Mouse (Mus musculus) spleen, adult 2 months (tissue): Measurements from ENCODE around the gene Foxo3.

Experiments
- CTCF ChIP-seq: fragments of 200-500 bp; IDR thresholded peaks from 2 replicates; pipeline ENCODE4 v1.5.1; 2011; ENCODE audit warnings: mild to moderate bottlenecking, inconsistent platforms; ENCODE audit not compliant: insufficient read depth, insufficient read length, insufficient replicate concordance; ENCODE audit errors: extremely low read depth
- POLR2A ChIP-seq: fragments of 200-500 bp; IDR thresholded peaks from 2 replicates; pipeline ENCODE4 v1.6.1; 2011; ENCODE audit warnings: low read depth, low read length, inconsistent platforms

DNA sequence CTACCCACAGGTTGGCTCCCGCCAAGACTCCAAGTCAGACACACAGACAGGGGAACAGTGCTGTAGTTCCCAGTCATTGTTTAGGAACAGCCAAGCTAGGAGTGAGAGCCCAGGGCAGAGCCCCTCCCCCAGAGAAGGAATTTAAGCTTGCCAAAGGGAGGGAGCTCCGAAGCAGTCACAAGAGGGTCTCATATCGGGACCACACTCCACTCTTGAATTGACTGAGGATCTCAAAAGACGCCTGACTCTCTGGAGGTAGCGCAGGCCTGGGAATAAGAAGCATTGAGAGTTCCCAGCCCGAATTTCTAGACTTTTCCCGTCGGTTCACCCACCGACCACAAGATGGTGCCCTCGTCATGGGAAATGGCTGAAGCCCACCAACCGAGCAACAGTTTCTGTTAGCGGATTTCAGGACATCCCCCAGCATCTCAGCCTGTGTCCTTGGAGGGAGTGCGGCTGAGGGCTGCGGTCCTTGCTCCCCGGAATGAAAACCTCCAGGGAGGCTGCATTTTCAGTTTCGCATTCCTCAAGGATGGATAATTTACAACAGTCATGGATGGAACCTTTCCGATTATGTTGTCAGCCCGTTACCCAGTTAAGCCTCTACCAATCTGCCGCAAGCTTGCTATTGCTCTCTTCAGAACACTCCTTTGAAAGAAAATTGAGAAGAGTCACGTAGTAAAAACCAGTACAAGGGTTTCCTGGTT lies 31.6 kb upstream of the Foxo3 start:
- TF ChIP-seq CTCF = peak; percentile 76; the same call in 1 of the 2 replicates
- no peak for TF ChIP-seq POLR2A
